Mouse (Mus musculus) neural tube, embryonic 15.5 days (tissue): Measurements from ENCODE around the gene Uxs1. TPM values are rescaled to one million over a fixed set of nuclear protein-coding genes. Genes with fewer than 3 reads are reported as not detected.
A peak's percentile ranks its signal among the peaks of the same experiment; 100 is the strongest.

Source experiments
- ATAC-seq: fragments of 200-750 bp; cut with Nextera tagmentation; 2 replicates; pipeline ENCODE4 v1.8.0; 2017; ENCODE audit warnings: mild to moderate bottlenecking, moderate TSS enrichment, moderate library complexity; ENCODE audit not compliant: low FRiP score
- H3K27ac ChIP-seq: fragments of 300-500 bp; sonication (generic); replicated peaks from 2 replicates; pipeline ENCODE4 v1.5.1; 2015; ENCODE audit warnings: mild to moderate bottlenecking, inconsistent platforms
- H3K27me3 ChIP-seq: fragments of 300-500 bp; sonication (generic); replicated peaks from 2 replicates; pipeline ENCODE4 v1.6.1; 2015; ENCODE audit warnings: inconsistent platforms
- H3K36me3 ChIP-seq: fragments of 300-500 bp; sonication (generic); 2 replicates; pipeline ENCODE4 v1.6.1; 2015; ENCODE audit warnings: inconsistent platforms
- H3K4me1 ChIP-seq: fragments of 300-500 bp; sonication (generic); 2 replicates; pipeline ENCODE4 v1.6.1; 2015; ENCODE audit warnings: inconsistent platforms
- H3K4me2 ChIP-seq: fragments of 300-500 bp; sonication (generic); 2 replicates; pipeline ENCODE4 v1.6.1; 2015; ENCODE audit warnings: inconsistent platforms, mild to moderate bottlenecking, moderate library complexity
- H3K4me3 ChIP-seq: fragments of 300-500 bp; sonication (generic); replicated peaks from 2 replicates; pipeline ENCODE4 v1.5.1; 2015; ENCODE audit warnings: mild to moderate bottlenecking, inconsistent platforms
- H3K9ac ChIP-seq: fragments of 300-500 bp; sonication (generic); replicated peaks from 2 replicates; pipeline ENCODE4 v1.6.1; 2015; ENCODE audit warnings: mild to moderate bottlenecking, inconsistent platforms
- H3K9me3 ChIP-seq: fragments of 300-500 bp; sonication (generic); replicated peaks from 2 replicates; pipeline ENCODE4 v1.6.1; 2016; ENCODE audit warnings: inconsistent platforms
- WGBS: fragments of 180-500 bp; shearing (Covaris S2); methylation state at CpG from one replicate; pipeline ENCODE4 v1.1.7; 2015; ENCODE audit warnings: mixed read lengths; 5-methylcytosine and 5-hydroxymethylcytosine counted together
- polyA plus RNA-seq: library from polyadenylated mRNA; unstranded; fragments of >200 nt; fragmentation: Nextera tagmentation; extraction: Ambion mirVana; gene quantifications from 2 replicates; pipeline ENCODE4 v1.2.1, GENCODE M21; 2015

Gene Uxs1
- polyA plus RNA-seq, 1 experiment from 2014 or later: 21.9 TPM

DNA sequence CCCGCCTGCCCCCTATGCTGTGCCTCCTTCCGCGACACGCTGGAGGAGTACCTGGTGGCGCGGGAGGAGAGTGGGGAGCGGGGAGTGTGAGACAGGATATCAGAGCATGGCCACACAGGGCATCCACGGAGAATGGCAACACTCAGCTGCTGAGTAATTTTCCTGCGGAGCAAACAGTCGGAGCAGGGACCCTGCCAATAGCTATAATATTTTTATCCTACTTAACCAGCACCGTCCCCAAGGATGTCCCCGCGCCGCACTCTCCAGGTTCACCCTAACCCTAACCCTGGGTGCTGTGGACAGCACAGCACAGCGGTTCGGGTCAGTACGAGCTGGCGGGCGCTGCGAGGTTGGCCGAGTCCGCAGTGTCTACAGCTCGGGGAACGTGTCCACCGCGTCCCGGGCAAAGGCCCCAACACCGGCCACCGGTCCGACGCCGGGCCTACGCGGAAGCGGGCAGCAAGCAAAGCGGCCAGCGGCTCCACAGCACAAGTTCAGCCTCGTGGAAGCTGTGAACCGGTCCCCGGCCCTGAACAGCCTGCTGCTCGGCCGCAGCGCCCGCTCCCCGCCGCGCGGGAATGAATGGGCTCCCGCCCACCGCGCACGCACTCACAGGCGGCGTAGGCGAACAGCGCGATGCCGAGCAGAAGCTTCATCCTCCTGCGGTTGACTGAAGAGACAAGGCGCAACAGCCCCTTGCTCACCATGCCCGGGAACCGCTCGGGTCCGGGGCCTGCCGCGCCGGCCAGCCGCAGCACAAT is 418 bp downstream of the Uxs1 start:
- Histone ChIP-seq H3K4me1 (peaks cover 38% of the 10 kb centered on the region), H3K4me2 (peak overlapping the region; percentile 94), H3K27ac (peak overlapping the region; percentile 94), H3K27me3 (no peaks in the 10 kb centered on the region), H3K4me3 (peak overlapping the region; percentile 95), H3K36me3 (no peaks in the 10 kb centered on the region), H3K9ac (peak overlapping the region; percentile 84), H3K9me3 (no peaks in the 10 kb centered on the region)
- under 1% methylated on average over 68 of the region's 68 CpGs for WGBS
- peak; percentile 83 for ATAC-seq

DNA sequence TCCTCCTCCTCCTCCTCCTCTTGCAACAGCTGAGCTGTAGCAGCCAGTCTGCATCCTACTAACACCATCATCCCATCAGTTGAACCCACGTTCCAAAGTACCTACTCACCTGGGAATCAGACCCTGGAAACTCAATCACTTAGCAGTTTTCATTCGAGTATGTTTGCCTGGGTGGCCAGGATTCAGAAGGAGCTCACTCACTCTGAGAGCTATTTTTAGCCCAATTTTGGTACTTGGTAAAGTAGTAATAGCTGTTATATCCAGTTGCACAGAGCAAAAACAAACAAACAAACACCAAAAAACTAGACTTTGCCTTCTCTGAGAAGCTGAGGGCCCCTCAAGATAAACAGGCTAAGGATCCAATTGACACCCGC is 985 bp downstream of the Uxs1 start:
- 0% methylated on average over 3 of the region's 3 CpGs for WGBS
- no peak for ATAC-seq
- Histone ChIP-seq H3K36me3 (no peaks in the 10 kb centered on the region), H3K4me3 (peak overlapping the region; percentile 95), H3K9me3 (no peaks in the 10 kb centered on the region), H3K27me3 (no peaks in the 10 kb centered on the region), H3K4me1 (peaks cover 38% of the 10 kb centered on the region), H3K27ac (peak overlapping the region; percentile 94), H3K9ac (peak overlapping the region; percentile 84), H3K4me2 (peak overlapping the region; percentile 94)

DNA sequence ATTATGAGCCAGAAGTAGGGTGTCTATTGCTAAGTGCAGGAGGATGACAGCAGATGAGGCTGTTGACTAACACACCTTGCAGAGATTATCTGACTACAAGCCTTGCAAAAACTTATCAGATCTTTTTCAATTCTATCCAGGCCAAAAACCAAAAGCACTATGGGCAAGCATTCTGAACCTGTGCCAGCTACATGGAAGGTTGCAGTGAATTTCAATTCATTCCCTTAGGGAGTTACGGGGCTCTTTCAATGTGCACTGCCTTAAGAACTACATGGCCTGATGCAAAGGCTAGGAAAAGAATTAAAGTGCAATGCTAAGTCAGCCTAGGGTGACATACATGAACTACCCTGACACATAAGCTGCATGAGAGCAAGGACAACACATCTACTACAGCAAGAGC is 4.2 kb downstream of the Uxs1 start:
- WGBS: 64% methylated on average over 1 of the region's 1 CpGs

DNA sequence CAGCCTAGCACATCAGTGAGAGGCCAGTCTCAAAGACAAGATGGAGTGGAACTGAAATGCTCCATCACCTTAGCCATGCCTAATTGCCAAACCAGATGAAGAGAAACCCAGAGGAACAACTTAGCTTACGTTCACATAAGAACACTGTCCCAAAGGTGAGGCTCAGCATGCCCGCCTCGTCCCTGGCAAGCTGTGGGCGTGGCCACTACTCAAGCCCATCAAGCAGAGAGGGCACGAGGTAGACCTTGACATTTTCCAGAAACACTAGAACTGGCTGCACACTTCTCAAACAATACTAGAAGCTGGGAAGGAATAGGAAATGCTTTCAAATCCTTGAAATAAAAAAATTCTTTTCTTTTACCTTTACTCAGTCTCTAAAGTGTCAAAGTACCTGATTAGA is 5.0 kb downstream of the Uxs1 start:
- Histone ChIP-seq H3K36me3 (no peaks in the 10 kb centered on the region), H3K4me3 (no peak overlapping the region), H3K4me2 (no peak overlapping the region), H3K27ac (no peak overlapping the region), H3K4me1 (peaks cover 39% of the 10 kb centered on the region), H3K9me3 (no peaks in the 10 kb centered on the region), H3K9ac (no peak overlapping the region), H3K27me3 (no peaks in the 10 kb centered on the region)
- no peak for ATAC-seq
- WGBS: 83% methylated on average over 5 of the region's 5 CpGs

More for the DNA sequence above, 4.2 kb downstream of the Uxs1 start:
- no peak overlapping the region for H3K9ac ChIP-seq
- ATAC-seq: no peak
- H3K4me2 ChIP-seq: no peak overlapping the region
- no peak overlapping the region for H3K27ac ChIP-seq
- H3K4me3 ChIP-seq: no peak overlapping the region
- H3K9me3 ChIP-seq: no peaks in the 10 kb centered on the region
- H3K4me1 ChIP-seq: peaks cover 38% of the 10 kb centered on the region
- no peaks in the 10 kb centered on the region for H3K36me3 ChIP-seq
- H3K27me3 ChIP-seq: no peaks in the 10 kb centered on the region

DNA sequence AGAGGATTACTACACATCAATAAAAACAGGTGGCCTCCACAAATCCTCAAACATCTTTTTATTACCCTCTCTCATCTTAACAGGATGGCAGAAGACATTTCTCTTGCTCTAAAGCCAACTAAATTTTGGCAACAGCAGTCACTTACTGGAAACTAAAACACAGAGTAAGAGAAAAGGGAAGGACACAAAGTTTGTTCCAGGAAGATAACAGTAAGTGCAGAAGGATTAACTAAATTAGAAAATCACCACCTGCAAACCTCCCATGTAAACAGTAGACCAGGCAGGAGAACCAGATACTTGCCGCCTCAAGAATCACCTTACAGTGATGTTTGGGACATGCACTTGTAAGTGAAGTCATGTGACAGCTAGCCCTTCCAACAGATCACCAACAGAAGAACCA is 5.8 kb downstream of the Uxs1 start:
- no peak overlapping the region for H3K4me3 ChIP-seq
- H3K9me3 ChIP-seq: no peaks in the 10 kb centered on the region
- peaks cover 38% of the 10 kb centered on the region for H3K4me1 ChIP-seq
- no peak overlapping the region for H3K9ac ChIP-seq
- H3K27me3 ChIP-seq: no peaks in the 10 kb centered on the region
- no peak for ATAC-seq
- no peak overlapping the region for H3K4me2 ChIP-seq
- no peak overlapping the region for H3K27ac ChIP-seq
- WGBS: 95% methylated on average over 1 of the region's 1 CpGs
- H3K36me3 ChIP-seq: no peaks in the 10 kb centered on the region

DNA sequence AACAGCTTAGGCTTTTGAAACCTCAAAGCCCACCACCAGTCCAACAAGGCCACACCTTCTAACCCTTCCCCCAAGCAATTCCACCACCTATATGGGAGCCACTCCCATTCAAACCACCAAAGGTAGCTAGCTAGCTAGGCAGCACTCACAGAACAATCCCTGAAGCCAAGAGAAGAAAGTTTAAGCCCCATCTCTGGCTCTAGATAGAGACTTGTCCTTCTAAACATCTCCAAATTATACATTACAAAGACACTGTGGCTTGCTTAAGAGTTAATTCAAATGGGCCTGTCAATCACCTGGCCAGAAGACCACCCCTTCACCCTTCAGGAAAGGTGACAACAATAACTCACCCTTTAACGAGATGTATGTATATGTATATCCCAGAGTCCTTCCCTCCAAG is 7.0 kb downstream of the Uxs1 start:
- ATAC-seq: no peak

DNA sequence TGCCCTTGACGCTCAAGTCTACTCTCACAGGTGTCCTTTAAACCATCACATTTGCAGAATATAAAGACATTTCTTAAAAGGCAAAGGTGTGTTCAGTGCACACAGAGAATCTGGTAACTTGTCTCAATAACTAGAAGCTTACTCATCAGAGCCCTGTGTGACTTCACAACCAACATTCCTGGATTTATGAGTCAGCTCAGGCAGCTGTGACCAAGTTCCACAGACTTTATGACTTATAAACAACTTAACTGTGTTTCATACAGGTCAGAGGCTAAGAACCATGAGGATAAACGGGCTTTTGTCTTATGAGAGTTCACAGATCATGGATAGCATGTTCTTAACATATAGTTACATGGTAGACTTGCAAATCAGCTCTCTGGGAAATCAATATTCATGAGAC is 8.5 kb downstream of the Uxs1 start:
- no peak overlapping the region for H3K9ac ChIP-seq
- peaks cover 15% of the 10 kb centered on the region for H3K4me1 ChIP-seq
- H3K27ac ChIP-seq: no peak overlapping the region
- no peaks in the 10 kb centered on the region for H3K27me3 ChIP-seq
- no peaks in the 10 kb centered on the region for H3K36me3 ChIP-seq
- H3K9me3 ChIP-seq: no peaks in the 10 kb centered on the region
- 78% methylated on average over 2 of the region's 2 CpGs for WGBS
- H3K4me2 ChIP-seq: no peak overlapping the region
- ATAC-seq: no peak
- no peak overlapping the region for H3K4me3 ChIP-seq

More for the DNA sequence above, 7.0 kb downstream of the Uxs1 start:
- Histone ChIP-seq H3K27ac (no peak overlapping the region), H3K4me2 (no peak overlapping the region), H3K9me3 (no peaks in the 10 kb centered on the region), H3K4me3 (no peak overlapping the region), H3K27me3 (no peaks in the 10 kb centered on the region), H3K36me3 (no peaks in the 10 kb centered on the region), H3K9ac (no peak overlapping the region), H3K4me1 (peaks cover 28% of the 10 kb centered on the region)
- 58% methylated on average over 1 of the region's 1 CpGs for WGBS

DNA sequence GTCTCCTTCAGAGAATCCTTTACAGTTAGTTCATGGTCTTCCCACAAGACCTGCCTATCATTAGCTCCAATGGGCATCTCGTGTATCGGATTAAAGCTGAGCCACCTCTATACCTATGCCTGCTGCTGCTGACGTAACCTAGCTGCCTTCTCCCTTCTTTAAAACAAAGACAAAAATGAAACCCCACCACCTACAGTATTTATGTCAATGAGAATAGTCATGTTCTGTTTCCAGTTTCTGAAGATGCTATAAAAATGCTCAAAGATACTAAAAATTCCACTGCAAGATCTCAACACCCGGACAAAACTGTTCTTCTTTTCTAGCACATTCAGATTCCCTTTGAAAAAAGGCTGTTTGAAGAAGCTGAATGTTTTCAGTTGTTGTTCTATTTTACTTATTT is 9.2 kb downstream of the Uxs1 start:
- Histone ChIP-seq H3K4me1 (peaks cover 12% of the 10 kb centered on the region), H3K4me3 (no peak overlapping the region), H3K4me2 (no peak overlapping the region), H3K36me3 (no peaks in the 10 kb centered on the region), H3K9me3 (no peaks in the 10 kb centered on the region), H3K27me3 (no peaks in the 10 kb centered on the region), H3K9ac (no peak overlapping the region), H3K27ac (no peak overlapping the region)
- WGBS: 92% methylated on average over 4 of the region's 4 CpGs
- no peak for ATAC-seq

DNA sequence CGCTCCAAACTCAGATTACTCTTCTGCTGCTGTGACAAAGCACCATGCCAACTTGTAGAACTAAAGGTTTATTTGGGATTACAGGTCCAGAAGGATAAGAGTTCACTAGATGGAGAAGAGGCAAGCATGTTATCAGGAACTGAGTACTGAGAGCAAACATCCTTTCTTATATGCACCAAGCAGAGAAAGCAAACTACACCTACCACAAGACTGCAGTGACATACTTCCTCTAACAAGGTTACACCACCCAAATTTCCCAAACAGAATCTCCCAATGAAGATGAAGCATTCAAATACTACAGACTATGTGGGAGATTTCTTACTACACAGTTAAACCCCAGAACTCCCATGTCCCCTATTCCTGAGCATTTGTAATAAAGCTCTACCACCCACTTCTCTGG is 15.8 kb downstream of the Uxs1 start:
- no peaks in the 10 kb centered on the region for H3K4me1 ChIP-seq
- no peaks in the 10 kb centered on the region for H3K27me3 ChIP-seq
- no peak overlapping the region for H3K4me3 ChIP-seq
- no peak overlapping the region for H3K9ac ChIP-seq
- no peaks in the 10 kb centered on the region for H3K36me3 ChIP-seq
- no peak overlapping the region for H3K4me2 ChIP-seq
- H3K9me3 ChIP-seq: no peaks in the 10 kb centered on the region
- H3K27ac ChIP-seq: no peak overlapping the region
- ATAC-seq: no peak
- WGBS: 97% methylated on average over 1 of the region's 1 CpGs

DNA sequence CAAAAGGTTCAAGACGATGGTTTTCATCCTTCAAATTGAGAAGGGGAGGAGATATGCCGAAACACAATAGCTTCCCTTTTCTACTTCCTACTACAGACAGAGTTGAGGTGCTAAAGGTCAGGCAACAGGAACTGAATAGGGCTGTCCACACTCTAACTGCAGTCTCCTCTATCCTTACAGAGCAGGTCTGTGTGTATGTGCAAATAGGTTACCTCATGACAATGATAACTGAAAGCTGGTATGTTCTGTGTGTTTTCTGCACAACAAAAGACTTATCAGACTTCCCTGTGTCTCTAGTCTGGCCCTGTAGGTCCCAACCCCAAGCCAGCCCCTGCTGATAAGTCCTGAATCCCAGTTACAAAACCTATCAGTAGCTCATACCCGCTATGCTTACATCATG is 16.5 kb downstream of the Uxs1 start:
- no peaks in the 10 kb centered on the region for H3K27me3 ChIP-seq
- H3K4me1 ChIP-seq: no peaks in the 10 kb centered on the region
- no peaks in the 10 kb centered on the region for H3K36me3 ChIP-seq
- WGBS: 96% methylated on average over 3 of the region's 3 CpGs
- no peak overlapping the region for H3K27ac ChIP-seq
- no peak overlapping the region for H3K4me3 ChIP-seq
- H3K9ac ChIP-seq: no peak overlapping the region
- ATAC-seq: no peak
- no peak overlapping the region for H3K4me2 ChIP-seq
- H3K9me3 ChIP-seq: no peaks in the 10 kb centered on the region

DNA sequence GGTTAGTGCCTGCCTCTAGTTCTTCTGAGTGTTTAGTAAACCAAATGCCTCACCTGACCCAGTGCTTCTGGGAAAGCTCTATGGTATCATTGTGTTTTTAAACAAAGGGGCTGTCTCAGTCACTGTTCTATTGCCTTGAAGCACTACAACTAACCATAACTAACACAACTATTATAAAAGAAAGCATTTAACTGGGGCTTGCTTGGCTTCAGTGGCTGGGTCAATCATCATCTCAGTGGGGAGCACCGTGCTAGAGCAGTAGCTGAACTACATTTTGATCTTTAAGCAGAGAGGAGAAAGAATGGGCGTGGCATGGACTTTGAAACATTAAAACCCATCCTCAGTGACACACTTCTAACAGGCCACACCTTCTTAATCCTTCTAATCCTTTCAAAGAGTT is 18.2 kb downstream of the Uxs1 start:
- 87% methylated on average over 2 of the region's 2 CpGs for WGBS
- H3K9me3 ChIP-seq: no peaks in the 10 kb centered on the region
- no peak overlapping the region for H3K27ac ChIP-seq
- H3K4me1 ChIP-seq: no peaks in the 10 kb centered on the region
- H3K9ac ChIP-seq: no peak overlapping the region
- H3K4me2 ChIP-seq: no peak overlapping the region
- H3K36me3 ChIP-seq: 0 out of 2 replicates have a peak, but pooled peaks cover under 1% of the 10 kb centered on the region
- no peak for ATAC-seq
- no peaks in the 10 kb centered on the region for H3K27me3 ChIP-seq
- H3K4me3 ChIP-seq: no peak overlapping the region

DNA sequence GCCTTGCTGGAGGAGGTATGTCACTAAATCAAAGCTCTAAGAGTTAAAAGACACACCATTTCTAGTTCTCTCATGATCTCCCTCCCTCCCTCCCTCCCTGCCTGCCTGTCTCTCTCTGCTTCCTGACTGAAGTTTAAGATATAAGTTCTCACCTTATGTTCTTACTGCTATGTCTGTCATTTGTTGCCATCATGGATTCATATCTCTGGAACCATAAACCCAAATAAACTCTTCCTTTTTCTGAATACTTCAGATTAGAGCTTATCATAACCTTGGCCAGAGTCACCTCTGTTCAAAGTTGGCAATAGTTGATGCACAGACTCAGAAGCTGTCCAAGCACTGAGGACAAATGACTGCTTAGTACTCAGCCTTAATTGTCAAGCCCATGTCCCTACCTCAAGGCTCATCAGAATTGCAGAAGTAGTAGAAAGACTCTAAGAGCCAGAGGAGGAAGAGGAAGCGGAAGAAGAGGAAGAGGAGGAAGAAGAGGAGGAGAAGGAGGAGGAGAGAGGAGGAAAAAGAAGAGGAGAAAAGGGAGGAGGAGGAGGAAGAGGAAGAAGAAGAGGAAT is 23.6 kb downstream of the Uxs1 start:
- 100% methylated on average over 1 of the region's 1 CpGs for WGBS

More for the DNA sequence above, 23.6 kb downstream of the Uxs1 start:
- peaks cover 18% of the 10 kb centered on the region for H3K36me3 ChIP-seq
- no peak overlapping the region for H3K4me3 ChIP-seq
- no peak for ATAC-seq
- H3K9ac ChIP-seq: no peak overlapping the region
- no peak overlapping the region for H3K4me2 ChIP-seq
- H3K27ac ChIP-seq: no peak overlapping the region
- H3K27me3 ChIP-seq: no peaks in the 10 kb centered on the region
- H3K4me1 ChIP-seq: 0 out of 2 replicates have a peak, but pooled peaks cover under 1% of the 10 kb centered on the region
- H3K9me3 ChIP-seq: no peaks in the 10 kb centered on the region
